Mouse (Mus musculus) embryonic facial prominence, embryonic 15.5 days (tissue): ENCODE measurements at regions not wholly inside any gene's neighbourhood (a gene's known extent, or its start where the extent isn't known, plus 50 kb on each side); places are given as distances from the start of the nearest gene placed in this dataset.
"Not testable (repeated sequence)": the region's sequence is repeated elsewhere in the genome, so short reads cannot be mapped to it uniquely, and the experiment has no call there.

Experiments used
- ATAC-seq: fragments of 200-750 bp; cut with Nextera tagmentation; 2 replicates; pipeline ENCODE4 v1.8.0; 2017; ENCODE audit warnings: low read depth, moderate TSS enrichment; ENCODE audit not compliant: insufficient number of reproducible peaks, low FRiP score, low TSS enrichment
- H3K27ac ChIP-seq: fragments of 300-500 bp; sonication (generic); replicated peaks from 2 replicates; pipeline ENCODE4 v1.5.1; 2015; ENCODE audit warnings: mild to moderate bottlenecking, inconsistent platforms
- H3K27me3 ChIP-seq: fragments of 300-500 bp; sonication (generic); 2 replicates; pipeline ENCODE4 v1.6.1; 2015; ENCODE audit warnings: inconsistent platforms
- H3K36me3 ChIP-seq: fragments of 300-500 bp; sonication (generic); 2 replicates; pipeline ENCODE4 v1.6.1; 2015; ENCODE audit warnings: mild to moderate bottlenecking, inconsistent platforms
- H3K4me1 ChIP-seq: fragments of 300-500 bp; sonication (generic); 2 replicates; pipeline ENCODE4 v1.6.1; 2015; ENCODE audit warnings: inconsistent platforms
- H3K4me2 ChIP-seq: fragments of 300-500 bp; sonication (generic); replicated peaks from 2 replicates; pipeline ENCODE4 v1.6.1; 2015; ENCODE audit warnings: mild to moderate bottlenecking, inconsistent platforms
- H3K4me3 ChIP-seq: fragments of 300-500 bp; sonication (generic); replicated peaks from 2 replicates; pipeline ENCODE4 v1.5.1; 2015; ENCODE audit warnings: mild to moderate bottlenecking, inconsistent platforms
- H3K9ac ChIP-seq: fragments of 300-500 bp; sonication (generic); 2 replicates; pipeline ENCODE4 v1.6.1; 2015; ENCODE audit warnings: inconsistent platforms
- H3K9me3 ChIP-seq: fragments of 300-500 bp; sonication (generic); replicated peaks from 2 replicates; pipeline ENCODE4 v1.6.1; 2016; ENCODE audit warnings: inconsistent platforms
- WGBS: fragments of 180-500 bp; shearing (Covaris S2); methylation state at CpG from one replicate; pipeline ENCODE4 v1.1.7; 2015; 5-methylcytosine and 5-hydroxymethylcytosine counted together

DNA sequence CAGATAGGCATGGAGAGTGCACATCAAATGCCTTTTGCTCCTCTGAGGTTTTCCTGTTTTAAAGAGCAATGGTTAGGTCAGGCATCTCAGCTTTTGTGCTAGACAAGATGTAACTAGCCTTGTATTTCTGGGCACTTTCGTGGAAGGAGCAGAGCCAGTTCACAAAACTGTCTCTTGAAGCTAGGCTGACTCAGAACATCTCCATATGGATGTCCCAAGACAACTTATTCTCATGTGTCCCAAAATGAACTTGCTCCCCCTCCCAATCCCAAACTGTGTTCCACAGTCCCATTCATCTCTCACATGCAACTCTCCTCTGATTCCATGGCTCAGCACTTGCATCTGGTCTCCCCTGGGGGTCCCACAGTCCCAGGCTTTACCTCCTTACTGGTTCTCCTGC lies 135.5 kb downstream of the Snx18 start:
- Histone ChIP-seq H3K9ac (no peak overlapping the region), H3K4me2 (no peak overlapping the region), H3K4me3 (no peak overlapping the region), H3K27me3 (no peaks in the 10 kb centered on the region), H3K27ac (no peak overlapping the region), H3K4me1 (no peaks in the 10 kb centered on the region), H3K9me3 (no peaks in the 10 kb centered on the region), H3K36me3 (no peaks in the 10 kb centered on the region)
- ATAC-seq: no peak
- WGBS: 67% methylated on average over 1 of the region's 1 CpGs

- 72% methylated on average over 5 of the region's 5 CpGs for WGBS
- no peak overlapping the region for H3K27ac ChIP-seq
- no peaks in the 10 kb centered on the region for H3K36me3 ChIP-seq
- H3K4me2 ChIP-seq: no peak overlapping the region
- H3K9ac ChIP-seq: no peak overlapping the region
- no peaks in the 10 kb centered on the region for H3K9me3 ChIP-seq
- no peaks in the 10 kb centered on the region for H3K4me1 ChIP-seq
- no peak overlapping the region for H3K4me3 ChIP-seq
- H3K27me3 ChIP-seq: no peaks in the 10 kb centered on the region
- ATAC-seq: no peak
These were observed 140.4 kb downstream of the Snx18 start for GRCm38 (mm10) chr13:113477901-113478510.

DNA sequence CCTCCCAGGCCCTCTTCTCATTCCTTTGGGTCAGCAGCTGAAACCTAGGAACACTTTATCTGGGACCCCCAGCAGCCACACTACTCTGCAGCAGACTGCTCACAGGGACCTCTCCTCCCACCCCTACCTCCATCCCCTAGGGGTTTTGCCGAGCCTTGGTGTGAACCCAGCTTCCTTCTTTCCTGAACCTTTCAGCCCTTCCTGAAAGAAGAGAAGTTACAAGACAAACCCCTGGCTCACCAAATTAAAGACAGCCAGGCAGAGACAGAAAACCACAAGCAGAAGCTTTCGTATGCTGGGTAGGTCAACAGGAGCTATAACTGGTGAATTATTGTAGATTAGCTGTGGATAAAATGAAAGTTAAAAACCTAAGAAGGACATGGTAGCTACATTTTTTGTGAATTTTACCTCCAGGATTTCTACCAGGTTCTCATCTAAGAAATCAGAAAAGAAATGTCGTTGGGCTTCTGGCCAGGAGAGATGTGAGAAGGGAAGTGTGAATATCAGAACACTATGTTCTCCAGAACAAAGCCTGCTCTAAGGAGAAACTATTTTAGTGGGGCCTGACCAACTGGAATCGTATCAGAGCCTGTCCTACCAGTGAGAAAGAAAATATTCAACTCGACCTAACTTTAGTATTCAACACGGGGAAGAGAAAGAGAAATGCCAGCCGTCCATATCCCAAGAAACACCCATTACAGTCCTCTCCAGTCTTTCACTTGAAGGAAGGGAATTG lies 147.4 kb downstream of the Snx18 start:
- H3K4me2 ChIP-seq: no peak overlapping the region
- 68% methylated on average over 7 of the region's 7 CpGs for WGBS
- no peaks in the 10 kb centered on the region for H3K27me3 ChIP-seq
- no peak overlapping the region for H3K9ac ChIP-seq
- H3K4me1 ChIP-seq: no peaks in the 10 kb centered on the region
- H3K36me3 ChIP-seq: no peaks in the 10 kb centered on the region
- no peak overlapping the region for H3K27ac ChIP-seq
- no peak overlapping the region for H3K4me3 ChIP-seq
- ATAC-seq: no peak
- no peaks in the 10 kb centered on the region for H3K9me3 ChIP-seq

DNA sequence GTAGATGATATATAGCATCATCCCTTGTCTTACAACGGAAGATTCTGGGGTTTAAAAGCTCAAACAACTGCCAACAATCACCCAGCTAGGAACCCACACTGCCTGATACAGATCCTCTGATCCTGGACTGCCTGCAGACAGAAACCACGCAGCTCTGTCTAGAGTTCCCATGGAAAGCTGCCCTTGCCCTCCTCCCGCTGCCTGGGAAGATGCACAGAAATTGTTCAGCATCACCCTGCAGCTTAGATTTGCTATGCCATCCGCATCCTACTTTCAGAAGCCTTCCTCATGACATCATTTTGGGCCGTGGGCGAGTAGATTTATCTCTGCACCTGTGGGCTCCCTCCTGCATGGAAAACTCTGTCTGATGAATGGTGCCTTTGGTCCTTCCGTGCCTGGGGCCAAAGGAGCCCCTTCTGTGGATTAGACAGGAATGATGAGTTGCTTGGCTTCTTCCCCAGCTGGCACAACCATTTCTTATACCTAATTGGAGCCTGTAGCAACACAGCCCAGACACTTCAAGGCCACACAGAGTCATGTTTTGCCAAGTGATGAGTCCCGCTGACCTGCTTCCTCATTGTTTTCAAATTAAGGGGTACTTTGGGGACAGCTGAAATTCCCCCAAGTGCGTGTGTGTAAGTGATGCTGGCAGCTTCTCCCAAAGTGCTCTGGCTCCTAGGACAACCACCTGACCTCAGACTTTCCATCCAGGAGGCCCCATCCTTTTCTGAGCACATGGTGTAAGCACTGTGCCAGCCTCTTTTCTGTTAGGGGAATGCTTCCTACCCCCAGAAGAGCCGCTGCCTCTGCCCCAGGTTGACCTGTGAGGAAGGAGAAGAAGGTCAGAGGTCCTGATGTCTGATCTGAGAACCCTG lies 153.9 kb downstream of the Snx18 start:
- Histone ChIP-seq H3K4me3 (no peak overlapping the region), H3K4me2 (no peak overlapping the region), H3K9me3 (no peaks in the 10 kb centered on the region), H3K9ac (no peak overlapping the region), H3K27ac (no peak overlapping the region), H3K4me1 (no peaks in the 10 kb centered on the region), H3K27me3 (no peaks in the 10 kb centered on the region), H3K36me3 (no peaks in the 10 kb centered on the region)
- no peak for ATAC-seq
- WGBS: 60% methylated on average over 10 of the region's 10 CpGs

DNA sequence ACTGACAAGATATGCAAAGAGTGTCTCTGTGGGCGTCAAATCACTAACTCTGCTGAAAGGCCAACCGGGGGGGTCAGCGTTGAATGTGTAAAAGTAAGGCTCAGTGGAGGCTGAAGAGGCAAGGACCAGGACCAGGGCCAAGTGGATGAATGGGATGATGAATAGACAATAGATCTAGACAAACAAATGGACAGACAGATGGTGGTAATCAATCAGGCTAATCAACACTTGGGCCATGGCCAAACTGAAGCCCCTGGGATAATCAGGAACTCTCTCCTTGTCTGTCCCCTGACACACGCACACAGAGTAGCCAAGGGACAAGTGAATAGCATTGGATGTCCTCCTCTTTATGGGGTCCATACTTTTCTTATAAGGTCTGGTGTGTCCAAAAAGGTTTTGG lies 154.9 kb downstream of the Snx18 start:
- Histone ChIP-seq H3K9me3 (no peaks in the 10 kb centered on the region), H3K4me2 (no peak overlapping the region)

DNA sequence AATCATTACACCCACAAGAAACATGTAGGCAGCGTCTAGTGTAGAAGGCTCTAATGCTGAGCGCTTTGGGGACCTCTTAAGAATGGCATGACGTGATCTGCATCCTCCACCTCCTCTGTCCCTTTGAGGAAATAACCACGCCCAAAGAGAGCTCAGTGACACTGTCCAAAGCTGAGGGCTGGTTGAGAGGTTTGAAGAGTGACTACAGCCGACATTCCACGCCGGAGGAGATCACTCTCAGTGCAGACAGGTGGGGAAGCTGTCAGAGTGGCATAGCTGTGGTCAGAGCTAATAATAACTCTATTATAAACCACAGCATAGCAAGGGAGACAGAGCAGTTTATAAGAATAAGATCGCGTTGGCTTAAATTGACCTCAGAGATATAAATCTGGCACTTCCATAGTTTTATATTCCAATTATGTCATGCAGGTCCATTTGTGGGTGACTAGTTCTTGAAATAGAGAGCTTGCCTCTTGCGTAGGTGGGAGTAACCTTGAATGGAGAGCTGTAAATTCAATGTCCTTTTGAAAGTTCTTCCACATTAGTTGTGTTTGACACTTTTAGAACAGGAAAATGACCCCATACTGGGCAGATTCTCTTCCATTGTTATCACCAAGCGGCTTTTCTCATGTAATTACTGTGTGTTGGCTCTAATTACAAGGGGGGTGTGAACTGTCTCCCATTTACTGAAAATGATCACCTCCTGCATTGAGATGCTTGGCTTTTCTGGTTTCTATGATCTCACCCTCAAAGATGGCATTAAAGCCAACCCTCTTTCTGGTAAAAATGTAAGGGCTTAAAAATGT lies 161.7 kb downstream of the BC067074 start:
- Histone ChIP-seq H3K4me3 (no peak overlapping the region), H3K36me3 (no peaks in the 10 kb centered on the region), H3K27me3 (no peaks in the 10 kb centered on the region), H3K9ac (no peak overlapping the region), H3K4me2 (no peak overlapping the region), H3K9me3 (no peaks in the 10 kb centered on the region), H3K4me1 (no peaks in the 10 kb centered on the region), H3K27ac (no peak overlapping the region)
- 57% methylated on average over 11 of the region's 11 CpGs for WGBS
- peak; percentile 47; the same call in 1 of the 2 replicates for ATAC-seq

More for the DNA sequence above, 154.9 kb downstream of the Snx18 start:
- Histone ChIP-seq H3K9ac (no peak overlapping the region), H3K4me1 (no peaks in the 10 kb centered on the region), H3K36me3 (no peaks in the 10 kb centered on the region), H3K4me3 (no peak overlapping the region), H3K27me3 (no peaks in the 10 kb centered on the region), H3K27ac (no peak overlapping the region)
- WGBS: 77% methylated on average over 4 of the region's 4 CpGs
- ATAC-seq: no peak

DNA sequence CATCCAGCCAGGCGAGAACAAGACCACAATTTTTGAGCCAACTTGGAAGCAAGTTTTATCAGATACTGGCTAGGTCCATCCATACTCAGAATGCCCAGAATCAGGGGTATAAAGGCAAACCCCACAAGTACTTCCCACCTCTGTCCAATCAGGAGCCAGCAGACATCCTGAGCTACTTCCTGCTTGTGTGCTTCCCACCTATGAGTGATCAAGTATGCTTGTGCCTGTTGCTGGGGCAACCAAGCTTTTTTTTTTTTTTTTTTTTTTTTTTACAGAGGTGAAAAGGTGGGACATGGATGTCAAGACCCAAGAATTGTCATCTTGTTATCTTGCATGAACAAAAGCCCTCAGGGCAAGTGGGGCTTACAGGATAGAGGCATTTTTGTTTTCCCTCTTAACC lies 155.4 kb downstream of the BC067074 start:
- no peaks in the 10 kb centered on the region for H3K36me3 ChIP-seq
- no peak overlapping the region for H3K9ac ChIP-seq
- no peaks in the 10 kb centered on the region for H3K4me1 ChIP-seq
- 90% methylated on average over 1 of the region's 1 CpGs for WGBS
- H3K4me2 ChIP-seq: no peak overlapping the region
- H3K9me3 ChIP-seq: no peaks in the 10 kb centered on the region
- ATAC-seq: no peak
- H3K27ac ChIP-seq: no peak overlapping the region
- H3K4me3 ChIP-seq: no peak overlapping the region
- no peaks in the 10 kb centered on the region for H3K27me3 ChIP-seq

GRCm38 (mm10) chr13:113446226-113446625 lies 153.3 kb downstream of the BC067074 start:
- Histone ChIP-seq H3K27ac (no peak overlapping the region), H3K4me2 (no peak overlapping the region), H3K27me3 (no peaks in the 10 kb centered on the region), H3K4me1 (no peaks in the 10 kb centered on the region), H3K36me3 (no peaks in the 10 kb centered on the region), H3K9ac (no peak overlapping the region), H3K4me3 (no peak overlapping the region), H3K9me3 (no peaks in the 10 kb centered on the region)
- no peak for ATAC-seq
- WGBS: 48% methylated on average over 5 of the region's 5 CpGs

DNA sequence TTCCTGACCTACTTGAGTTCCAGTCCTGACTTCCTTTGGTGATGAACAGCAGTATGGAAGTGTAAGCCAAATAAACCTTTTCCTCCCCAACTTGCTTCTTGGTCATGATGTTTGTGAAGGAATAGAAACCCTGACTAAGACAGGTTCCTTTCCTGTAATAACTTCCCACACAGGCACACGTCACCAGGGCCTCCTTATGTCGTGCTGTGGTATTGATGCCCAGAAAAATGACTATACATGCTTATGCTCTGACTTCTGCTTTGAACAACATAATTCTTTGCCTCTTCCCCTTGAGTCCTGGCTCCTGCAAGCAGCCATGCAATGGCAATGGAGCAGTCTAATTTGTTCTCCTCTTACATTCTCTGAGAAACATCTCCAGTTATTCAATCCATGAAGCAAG lies 151.5 kb downstream of the BC067074 start:
- H3K27me3 ChIP-seq, ATAC-seq, H3K4me2 ChIP-seq, H3K27ac ChIP-seq, H3K4me1 ChIP-seq, H3K9me3 ChIP-seq, H3K4me3 ChIP-seq, H3K36me3 ChIP-seq, H3K9ac ChIP-seq: not testable (repeated sequence)
- 92% methylated on average over 2 of the region's 2 CpGs for WGBS

- Histone ChIP-seq H3K4me1 (no peaks in the 10 kb centered on the region), H3K27ac (no peak overlapping the region), H3K4me3 (no peak overlapping the region), H3K9me3 (no peaks in the 10 kb centered on the region), H3K36me3 (no peaks in the 10 kb centered on the region), H3K4me2 (no peak overlapping the region), H3K27me3 (no peaks in the 10 kb centered on the region), H3K9ac (no peak overlapping the region)
- 89% methylated on average over 8 of the region's 8 CpGs for WGBS
- no peak for ATAC-seq
These were observed 150.1 kb downstream of the BC067074 start for GRCm38 (mm10) chr13:113443078-113443477.

GRCm38 (mm10) chr13:113442169-113442568 lies 149.2 kb downstream of the BC067074 start:
- Histone ChIP-seq H3K4me1 (no peaks in the 10 kb centered on the region), H3K9ac (no peak overlapping the region), H3K27ac (no peak overlapping the region), H3K27me3 (no peaks in the 10 kb centered on the region), H3K36me3 (no peaks in the 10 kb centered on the region), H3K9me3 (no peaks in the 10 kb centered on the region), H3K4me2 (no peak overlapping the region), H3K4me3 (no peak overlapping the region)
- no peak for ATAC-seq
- 53% methylated on average over 9 of the region's 9 CpGs for WGBS
